In genomic region chr3:29852465-29852864, GRCm38 (mm10) we compare ENCODE assay signal across 24 mouse cellular contexts.
DNase-seq lines count a peak whose midpoint lies in the region; ATAC-seq and TF ChIP-seq lines count a peak whose summit lies in the region.
"Had no signal": no experiment of that assay in that cellular context is flagged by ENCODE, and none has a peak within 500 bp of the region (broad histone marks: within the 10 kb centered on the region; RNA-seq: fewer than 3 reads in every experiment).

No protein-coding gene starts in this region.

- peaks cover 21% of the 10 kb centered on the region for H3K4me1 ChIP-seq in forebrain, embryonic 10.5 days
- peaks cover 4% of the 10 kb centered on the region for H3K4me1 ChIP-seq in forebrain, embryonic 16.5 days (replicated peaks; ENCODE audit: control insufficient read depth, insufficient read depth, low read length)
- no peaks in the 10 kb centered on the region for H3K4me1 ChIP-seq in kidney, embryonic 14.5 days (ENCODE audit: control insufficient read depth, insufficient read depth, low read length)
- H3K4me1 ChIP-seq: heart, embryonic 12.5 days; intestine, embryonic 15.5 days; limb, embryonic 13.5 days; lung, embryonic 15.5 days; neural tube, embryonic 12.5 days had no signal

- H3K4me2 ChIP-seq in forebrain, embryonic 16.5 days (ENCODE audit: low read length), result no peak overlapping the region
- no peak overlapping the region for H3K4me2 ChIP-seq in kidney, embryonic 14.5 days (replicated peaks; ENCODE audit: low read depth, low read length)
- H3K4me2 ChIP-seq: heart, embryonic 12.5 days; intestine, embryonic 15.5 days; limb, embryonic 13.5 days; liver, embryonic 11.5 days; lung, embryonic 15.5 days; neural tube, embryonic 12.5 days had no signal

- H3K27me3 ChIP-seq in forebrain, embryonic 10.5 days (ENCODE audit: poor library complexity, severe bottlenecking), result no peaks in the 10 kb centered on the region; the same call in 1 of the 2 replicates
- H3K27me3 ChIP-seq in forebrain, embryonic 16.5 days (replicated peaks; ENCODE audit: control insufficient read depth, insufficient read depth, low read length), result no peaks in the 10 kb centered on the region
- H3K27me3 ChIP-seq in kidney, embryonic 14.5 days (ENCODE audit: control insufficient read depth, insufficient read depth, low read length), result no peaks in the 10 kb centered on the region
- H3K27me3 ChIP-seq in Patski, result peaks cover 32% of the 10 kb centered on the region
- H3K27me3 ChIP-seq: heart, embryonic 12.5 days; intestine, embryonic 15.5 days; limb, embryonic 13.5 days; lung, embryonic 15.5 days; neural tube, embryonic 12.5 days had no signal

- peak; percentile 17 for DNase-seq in forebrain, embryonic 10.5 days (ENCODE audit: extremely low spot score, low spot score)
- DNase-seq in kidney, postnatal 36 days, result no peak
- peak; percentile 62 for DNase-seq in Patski (ENCODE audit: low read depth, low spot score)
- peak; percentile 34 for DNase-seq in retina, embryonic 14.5 days (ENCODE audit: low spot score)
- DNase-seq in cerebellum, adult 11-12 months, result no peak
- DNase-seq: adrenal gland, postnatal 36 days; cerebellum, adult 8-10 months; heart, adult 2 months; heart, postnatal 4 days; kidney, adult 2 months; kidney, postnatal 4 days; thymus, postnatal 4 days had no signal

- no peaks in the 10 kb centered on the region for H3K36me3 ChIP-seq in forebrain, embryonic 10.5 days (replicated peaks)
- H3K36me3 ChIP-seq in forebrain, embryonic 16.5 days (ENCODE audit: control insufficient read depth, insufficient read depth), result no peaks in the 10 kb centered on the region
- no peaks in the 10 kb centered on the region for H3K36me3 ChIP-seq in kidney, embryonic 14.5 days (ENCODE audit: control insufficient read depth, insufficient read depth, low read length)
- H3K36me3 ChIP-seq: G1E; heart, embryonic 12.5 days; intestine, embryonic 15.5 days; limb, embryonic 13.5 days; lung, embryonic 15.5 days; midbrain, embryonic 10.5 days; neural tube, embryonic 12.5 days had no signal

- H3K4me3 ChIP-seq in forebrain, embryonic 10.5 days, result no peak overlapping the region
- no peak overlapping the region for H3K4me3 ChIP-seq in forebrain, embryonic 16.5 days (replicated peaks; ENCODE audit: low read length)
- H3K4me3 ChIP-seq in kidney, embryonic 14.5 days (ENCODE audit: low read length), result no peak overlapping the region
- H3K4me3 ChIP-seq: heart, adult 2 months; heart, embryonic 12.5 days; intestine, embryonic 15.5 days; limb, embryonic 13.5 days; lung, embryonic 15.5 days; midbrain, embryonic 10.5 days; myocyte; neural tube, embryonic 12.5 days had no signal

- no peaks in the 10 kb centered on the region for H3K9me3 ChIP-seq in forebrain, embryonic 10.5 days
- H3K9me3 ChIP-seq in forebrain, embryonic 16.5 days (ENCODE audit: control insufficient read depth, low read length), result no peaks in the 10 kb centered on the region
- H3K9me3 ChIP-seq in kidney, embryonic 14.5 days (ENCODE audit: control insufficient read depth, low read length), result no peaks in the 10 kb centered on the region
- H3K9me3 ChIP-seq: G1E; heart, embryonic 12.5 days; intestine, embryonic 15.5 days; limb, embryonic 13.5 days; lung, embryonic 15.5 days; midbrain, embryonic 10.5 days; neural tube, embryonic 12.5 days had no signal

- H3K9ac ChIP-seq in forebrain, embryonic 16.5 days (replicated peaks; ENCODE audit: low read depth, low read length), result no peak overlapping the region
- H3K9ac ChIP-seq in kidney, embryonic 14.5 days (ENCODE audit: low read depth, low read length), result no peak overlapping the region
- H3K9ac ChIP-seq: heart, embryonic 12.5 days; intestine, embryonic 15.5 days; limb, embryonic 13.5 days; lung, embryonic 15.5 days; neural tube, embryonic 12.5 days had no signal

- CTCF ChIA-PET in Patski (lab: Charles Lee), result interaction anchor here (1.1 to 2.7 kb wide), 3 partner anchors 9 to 11 kb away, joined by 3 to 14 read pairs (median 5); no protein-coding TSS in a partner anchor

- in situ Hi-C loops in Patski (cut with MboI; ENCODE audit: low pct_unique_long_range_greater_than_20kb), result no loop called here

- POLR2A ChIA-PET in Patski (lab: Charles Lee), result no interaction called here

- H3K27ac ChIP-seq in forebrain, embryonic 10.5 days, result no peak overlapping the region
- no peak overlapping the region for H3K27ac ChIP-seq in forebrain, embryonic 16.5 days (ENCODE audit: low read length)
- no peak overlapping the region for H3K27ac ChIP-seq in kidney, embryonic 14.5 days (ENCODE audit: low read depth, low read length)
- H3K27ac ChIP-seq: heart, adult 2 months; hindbrain, postnatal 0 days; intestine, embryonic 15.5 days; limb, embryonic 13.5 days; lung, embryonic 15.5 days; midbrain, embryonic 10.5 days; neural tube, embryonic 12.5 days had no signal

- no peak for TF ChIP-seq CTCF in Patski (IDR thresholded peaks at IDR 0.05)

- WGBS in forebrain, embryonic 10.5 days, result 20% methylated on average over 3 of the region's 3 CpGs
- WGBS in forebrain, embryonic 16.5 days, result 5% methylated on average over 3 of the region's 3 CpGs
- 60% methylated on average over 3 of the region's 3 CpGs for WGBS in kidney, embryonic 14.5 days

- no peak for ATAC-seq in forebrain, embryonic 16.5 days
- ATAC-seq in kidney, embryonic 14.5 days (ENCODE audit: low FRiP score, low TSS enrichment), result peak; percentile 35; the same call in 1 of the 2 replicates
- peak; percentile 57 for ATAC-seq in Patski
- ATAC-seq: hindbrain, postnatal 0 days; intestine, embryonic 15.5 days had no signal

Comparison
In these comparisons a context has a peak if more than half of its experiments do, and no peak if none do; other contexts are left out.
1. DNase-seq: peak in forebrain, embryonic 10.5 days (single experiment), Patski (single experiment) and retina, embryonic 14.5 days (single experiment); none in kidney, postnatal 36 days (0 of 2) and cerebellum, adult 11-12 months (single experiment).